Mouse (Mus musculus) forebrain, embryonic 11.5 days (tissue): ENCODE results near the gene Nans. TPM values are rescaled to one million over a fixed set of nuclear protein-coding genes. Genes with fewer than 3 reads are reported as not detected.

Experiments used
- ATAC-seq: fragments of 200-750 bp; cut with Nextera tagmentation; replicated peaks from 2 replicates; pipeline ENCODE4 v1.8.0; 2017; ENCODE audit warnings: moderate TSS enrichment; ENCODE audit not compliant: low FRiP score
- DNase-seq: peaks from one replicate; pipeline ENCODE4 v3.0.0-alpha.2; 2017; ENCODE audit warnings: low spot score
- H3K27ac ChIP-seq: fragments of 300-500 bp; sonication (generic); 2 replicates; pipeline ENCODE4 v1.5.1; 2014; ENCODE audit warnings: low read depth, low read length
- H3K27me3 ChIP-seq: fragments of 300-500 bp; sonication (generic); 2 replicates; pipeline ENCODE4 v1.6.1; 2014; ENCODE audit warnings: mild to moderate bottlenecking, low read length, mixed read lengths; ENCODE audit not compliant: control insufficient read depth, insufficient read depth
- H3K36me3 ChIP-seq: fragments of 300-500 bp; sonication (generic); 2 replicates; pipeline ENCODE4 v1.6.1; 2014; ENCODE audit warnings: mild to moderate bottlenecking, low read length, moderate library complexity, mixed read lengths; ENCODE audit not compliant: control insufficient read depth, insufficient read depth
- H3K4me1 ChIP-seq: fragments of 300-500 bp; sonication (generic); replicated peaks from 2 replicates; pipeline ENCODE4 v1.6.1; 2014; ENCODE audit warnings: low read length, mixed read lengths; ENCODE audit not compliant: control insufficient read depth, insufficient read depth
- H3K4me2 ChIP-seq: fragments of 300-500 bp; sonication (generic); 2 replicates; pipeline ENCODE4 v1.6.1; 2014; ENCODE audit warnings: low read depth, mild to moderate bottlenecking, low read length, moderate library complexity, mixed read lengths; ENCODE audit not compliant: severe bottlenecking
- H3K4me3 ChIP-seq: fragments of 300-500 bp; sonication (generic); 2 replicates; pipeline ENCODE4 v1.5.1; 2014; ENCODE audit warnings: low read depth, low read length
- H3K9ac ChIP-seq: fragments of 300-500 bp; sonication (generic); 2 replicates; pipeline ENCODE4 v1.6.1; 2014; ENCODE audit warnings: low read length
- H3K9me3 ChIP-seq: fragments of 300-500 bp; sonication (generic); 2 replicates; pipeline ENCODE4 v1.6.1; 2016; ENCODE audit warnings: low read length, mixed read lengths; ENCODE audit not compliant: control insufficient read depth
- WGBS: fragments of 180-500 bp; shearing (Covaris S2); extraction: QIAGEN DNeasy Blood & Tissue Kit; methylation state at CpG from one replicate; pipeline ENCODE4 v1.1.7; 2014; 5-methylcytosine and 5-hydroxymethylcytosine counted together
- polyA plus RNA-seq: library from polyadenylated mRNA; unstranded; fragments of >200 nt; fragmentation: Nextera tagmentation; extraction: Ambion mirVana; gene quantifications from 2 replicates; pipeline ENCODE4 v1.2.1, GENCODE M21; 2014

Gene Nans
- polyA plus RNA-seq, 1 experiment from 2014 or later = 70.8 TPM

DNA sequence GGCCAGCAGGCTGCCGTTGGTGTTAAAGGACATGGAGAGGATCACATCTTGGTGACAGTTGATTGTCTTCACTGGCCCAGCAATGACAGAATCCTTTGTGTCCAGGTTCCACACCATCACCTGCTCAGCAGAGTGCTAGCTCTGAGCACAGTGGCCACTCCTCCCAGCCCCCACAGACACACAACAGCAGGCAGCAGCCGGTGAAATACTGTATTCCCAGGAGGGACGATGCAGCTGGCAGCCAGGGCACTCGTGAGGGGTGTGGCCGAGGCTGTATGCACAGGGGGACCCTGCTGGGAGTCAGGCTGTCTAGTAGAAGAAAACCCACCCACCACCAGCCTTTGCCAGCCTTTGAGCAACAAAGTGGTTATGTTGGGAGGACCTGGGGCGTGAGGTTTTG, 57.7 kb downstream of the Nans start:
- 48% methylated on average over 6 of the region's 6 CpGs for WGBS
- Histone ChIP-seq H3K27ac (no peak overlapping the region), H3K36me3 (no peaks in the 10 kb centered on the region), H3K9ac (no peak overlapping the region), H3K27me3 (no peaks in the 10 kb centered on the region), H3K4me2 (no peak overlapping the region), H3K4me1 (no peaks in the 10 kb centered on the region; the same call in 1 of the 2 replicates), H3K9me3 (no peaks in the 10 kb centered on the region), H3K4me3 (no peak overlapping the region)
- DNase-seq = no peak
- no peak for ATAC-seq

DNA sequence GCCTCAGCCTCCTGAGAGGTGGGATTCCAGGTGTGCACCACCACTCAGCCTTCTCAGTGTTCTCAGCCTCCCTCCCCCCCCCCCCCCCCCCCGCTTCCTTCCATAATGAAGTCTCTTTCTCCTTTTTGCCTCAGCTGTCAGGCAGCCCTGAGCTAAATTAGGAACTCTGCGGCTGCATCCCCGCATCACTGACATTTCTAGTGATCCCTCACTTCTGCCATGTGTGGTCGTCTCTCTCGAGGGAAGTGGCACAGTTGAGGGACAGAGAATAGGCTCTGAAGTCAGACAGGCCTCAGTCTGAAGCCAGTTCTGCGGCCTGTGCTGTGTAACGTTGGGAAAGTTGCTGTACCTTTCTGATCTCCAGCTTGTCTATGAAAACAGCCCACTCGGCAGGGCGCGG, 60.9 kb downstream of the Nans start:
- DNase-seq = no peak
- no peak for ATAC-seq
- Histone ChIP-seq H3K36me3 (no peaks in the 10 kb centered on the region), H3K4me3 (no peak overlapping the region), H3K27ac (no peak overlapping the region), H3K27me3 (no peaks in the 10 kb centered on the region), H3K4me1 (no peaks in the 10 kb centered on the region; the same call in 1 of the 2 replicates), H3K9me3 (no peaks in the 10 kb centered on the region), H3K9ac (no peak overlapping the region), H3K4me2 (no peak overlapping the region)
- WGBS = 89% methylated on average over 9 of the region's 10 CpGs

DNA sequence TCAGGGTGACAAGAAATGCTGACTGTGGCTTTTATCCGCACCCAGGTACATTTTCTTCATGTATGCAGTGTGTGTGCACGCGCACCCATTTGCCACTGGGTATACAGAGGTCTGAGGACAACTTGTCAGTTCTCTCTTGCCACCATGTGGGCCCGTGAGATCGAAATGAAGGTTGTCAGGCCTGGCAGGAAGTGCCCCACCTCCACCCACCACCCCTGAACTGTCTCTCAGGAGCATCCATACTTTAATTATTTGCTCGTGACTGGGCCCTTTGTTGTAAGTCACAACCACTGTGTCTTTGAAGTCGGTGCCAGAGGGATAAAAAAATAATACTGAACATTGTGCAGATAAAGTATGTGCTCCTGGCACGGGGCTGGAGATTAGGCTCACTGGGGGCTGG, 61.4 kb downstream of the Nans start:
- DNase-seq (no peak), ATAC-seq (no peak)
- Histone ChIP-seq H3K27ac (no peak overlapping the region), H3K4me1 (no peaks in the 10 kb centered on the region; the same call in 1 of the 2 replicates), H3K9me3 (no peaks in the 10 kb centered on the region), H3K4me3 (no peak overlapping the region), H3K36me3 (no peaks in the 10 kb centered on the region), H3K4me2 (no peak overlapping the region), H3K27me3 (no peaks in the 10 kb centered on the region), H3K9ac (no peak overlapping the region)
- WGBS = 63% methylated on average over 8 of the region's 8 CpGs

Other genes starting within 250 kb of the Nans start
- gene Foxe1, start 145.6 kb upstream of the Nans start, polyA plus RNA-seq = 0.08 TPM in 1 of 2 replicates, not detected in the other
- 10.9 and 11.6 TPM in 2 replicates for gene Trmo, start 99.8 kb upstream of the Nans start, polyA plus RNA-seq
- gene Hemgn, start 75.7 kb upstream of the Nans start, polyA plus RNA-seq = 19.7 and 21.0 TPM in 2 replicates
- gene Anp32b, start 38.3 kb upstream of the Nans start, polyA plus RNA-seq = 320 and 324 TPM in 2 replicates
- gene Trim14, start 46.9 kb downstream of the Nans start, polyA plus RNA-seq = 0.98 and 2.0 TPM in 2 replicates
- gene Coro2a, start 113.0 kb downstream of the Nans start, polyA plus RNA-seq = 2.5 and 2.8 TPM in 2 replicates
- 0.57 and 0.84 TPM in 2 replicates for gene Tbc1d2, start 161.0 kb downstream of the Nans start, polyA plus RNA-seq